Mouse (Mus musculus) forebrain, postnatal 0 days (tissue): ENCODE results near the gene Nek5. TPM values are rescaled to one million over a fixed set of nuclear protein-coding genes. Genes with fewer than 3 reads are reported as not detected.

ENCODE experiments used
- ATAC-seq: fragments of 200-750 bp; cut with Nextera tagmentation; 2 replicates; pipeline ENCODE4 v1.8.0; 2017; ENCODE audit warnings: mild to moderate bottlenecking, moderate library complexity
- DNase-seq: peaks from one replicate; pipeline ENCODE4 v3.0.0-alpha.2; 2015
- H3K27ac ChIP-seq: fragments of 300-500 bp; sonication (generic); 2 replicates; pipeline ENCODE4 v1.5.1; 2014; ENCODE audit warnings: low read depth, mild to moderate bottlenecking, antibody characterized with exemption, low read length, moderate library complexity, mixed read lengths
- H3K27me3 ChIP-seq: fragments of 300-500 bp; sonication (generic); 2 replicates; pipeline ENCODE4 v1.6.1; 2014; ENCODE audit warnings: mild to moderate bottlenecking, low read length, mixed read lengths; ENCODE audit not compliant: insufficient read depth
- H3K36me3 ChIP-seq: fragments of 300-500 bp; sonication (generic); 2 replicates; pipeline ENCODE4 v1.6.1; 2014; ENCODE audit warnings: mild to moderate bottlenecking, moderate library complexity; ENCODE audit not compliant: insufficient read depth
- H3K4me1 ChIP-seq: fragments of 300-500 bp; sonication (generic); 2 replicates; pipeline ENCODE4 v1.6.1; 2014; ENCODE audit warnings: antibody characterized with exemption; ENCODE audit not compliant: insufficient read depth
- H3K4me2 ChIP-seq: fragments of 300-500 bp; sonication (generic); 2 replicates; pipeline ENCODE4 v1.6.1; 2014; ENCODE audit warnings: low read depth, mild to moderate bottlenecking, moderate library complexity
- H3K4me3 ChIP-seq: fragments of 300-500 bp; sonication (generic); 2 replicates; pipeline ENCODE4 v1.5.1; 2014; ENCODE audit warnings: low read depth, low read length, mixed read lengths
- H3K9ac ChIP-seq: fragments of 300-500 bp; sonication (generic); 2 replicates; pipeline ENCODE4 v1.6.1; 2014; ENCODE audit warnings: mild to moderate bottlenecking
- H3K9me3 ChIP-seq: fragments of 300-500 bp; sonication (generic); 2 replicates; pipeline ENCODE4 v1.6.1; 2016; ENCODE audit warnings: low read length
- CTCF ChIP-seq: sonication (generic); IDR thresholded peaks from 2 replicates; pipeline ENCODE4 v1.5.1; 2016; ENCODE audit warnings: antibody characterized with exemption, control low read depth, low read depth
- WGBS: fragments of 180-500 bp; shearing (Covaris S2); extraction: QIAGEN DNeasy Blood & Tissue Kit; methylation state at CpG from one replicate; pipeline ENCODE4 v1.1.7; 2014; 5-methylcytosine and 5-hydroxymethylcytosine counted together
- polyA plus RNA-seq: library from polyadenylated mRNA; unstranded; fragments of >200 nt; fragmentation: Nextera tagmentation; extraction: Ambion mirVana; gene quantifications from 2 replicates; pipeline ENCODE4 v1.2.1, GENCODE M21; 2015
- total RNA-seq: library from RNA; depleted of rRNA; stranded (reverse); fragments of >200 nt; gene quantifications from 2 replicates; pipeline ENCODE4 v1.2.3, GENCODE M21; 2014

Nek5 gene
- total and polyA plus RNA-seq, 2 experiments from 2014 or later: 1.2 to 3.5 TPM

GRCm38 (mm10) chr8:22089226-22089625 lies 35.6 kb downstream of the Nek5 start:
- no peak for TF ChIP-seq CTCF
- H3K27ac ChIP-seq: no peak overlapping the region
- no peaks in the 10 kb centered on the region for H3K9me3 ChIP-seq
- no peak overlapping the region for H3K4me2 ChIP-seq
- ATAC-seq (no peak), DNase-seq (no peak)
- H3K9ac ChIP-seq: no peak overlapping the region
- H3K4me3 ChIP-seq: no peak overlapping the region
- H3K27me3 ChIP-seq: no peaks in the 10 kb centered on the region
- H3K36me3 ChIP-seq: no peaks in the 10 kb centered on the region
- no peaks in the 10 kb centered on the region for H3K4me1 ChIP-seq
- WGBS: 93% methylated on average over 4 of the region's 4 CpGs

GRCm38 (mm10) chr8:22079313-22080007 lies 45.4 kb downstream of the Nek5 start:
- Histone ChIP-seq H3K4me1 (no peaks in the 10 kb centered on the region), H3K9ac (no peak overlapping the region), H3K4me2 (no peak overlapping the region), H3K27ac (no peak overlapping the region), H3K9me3 (no peaks in the 10 kb centered on the region), H3K4me3 (no peak overlapping the region), H3K27me3 (no peaks in the 10 kb centered on the region), H3K36me3 (no peaks in the 10 kb centered on the region)
- no peak for DNase-seq
- WGBS: 86% methylated on average over 9 of the region's 9 CpGs
- ATAC-seq: no peak
- TF ChIP-seq CTCF: no peak

GRCm38 (mm10) chr8:22061126-22061525 lies 63.7 kb downstream of the Nek5 start:
- H3K4me2 ChIP-seq: peak overlapping the region; percentile 94
- no peak overlapping the region for H3K27ac ChIP-seq
- no peaks in the 10 kb centered on the region for H3K9me3 ChIP-seq
- DNase-seq: no peak
- WGBS: 4% methylated on average over 3 of the region's 3 CpGs
- H3K4me1 ChIP-seq: peaks cover 4% of the 10 kb centered on the region; the same call in 1 of the 2 replicates
- peaks cover 17% of the 10 kb centered on the region for H3K36me3 ChIP-seq
- peaks cover 12% of the 10 kb centered on the region for H3K27me3 ChIP-seq
- no peak for ATAC-seq
- no peak for TF ChIP-seq CTCF
- peak overlapping the region; percentile 72 for H3K4me3 ChIP-seq
- 0 out of 2 replicates have a peak overlapping the region, but pooled peaks have one; percentile 67 for H3K9ac ChIP-seq

- peaks cover 4% of the 10 kb centered on the region; the same call in 1 of the 2 replicates for H3K4me1 ChIP-seq
- peaks cover 12% of the 10 kb centered on the region for H3K27me3 ChIP-seq
- 0 out of 2 replicates have a peak within 1 kb of the TSS, but pooled peaks have one; percentile 15 for H3K27ac ChIP-seq
- WGBS: 1% methylated on average over 32 of the region's 36 CpGs
- H3K9ac ChIP-seq: peak within 1 kb of the TSS; percentile 67
- peak within 1 kb of the TSS; percentile 72 for H3K4me3 ChIP-seq
- no peaks in the 10 kb centered on the region for H3K9me3 ChIP-seq
- TF ChIP-seq CTCF: peak; percentile 39
- H3K36me3 ChIP-seq: peaks cover 10% of the 10 kb centered on the region
- DNase-seq (peak; percentile 98), ATAC-seq (peak; percentile 100)
- H3K4me2 ChIP-seq: peak within 1 kb of the TSS; percentile 94
These were observed 64.4 kb downstream of the Nek5 start, which contains the start of gene Alg11 for GRCm38 (mm10) chr8:22060446-22060889. Alg11 (plus strand) TSS chr8:22060721.

GRCm38 (mm10) chr8:22059821-22060445 lies 64.9 kb downstream of the Nek5 start, which contains the start of gene Atp7b:
Atp7b (minus strand) TSS chr8:22060305.
- peak; percentile 83 for ATAC-seq
- Histone ChIP-seq H3K27me3 (peaks cover 12% of the 10 kb centered on the region), H3K4me2 (peak within 1 kb of the TSS; percentile 94), H3K36me3 (peaks cover 5% of the 10 kb centered on the region), H3K9ac (peak within 1 kb of the TSS; percentile 67), H3K4me1 (peaks cover 4% of the 10 kb centered on the region; the same call in 1 of the 2 replicates), H3K4me3 (peak within 1 kb of the TSS; percentile 72), H3K27ac (0 out of 2 replicates have a peak within 1 kb of the TSS, but pooled peaks have one; percentile 15), H3K9me3 (no peaks in the 10 kb centered on the region)
- WGBS: 3% methylated on average over 45 of the region's 46 CpGs
- DNase-seq: no peak
- TF ChIP-seq CTCF: peak; percentile 2; the same call in 1 of the 2 replicates

GRCm38 (mm10) chr8:22059153-22059738 lies 65.6 kb downstream of the Nek5 start:
- no peaks in the 10 kb centered on the region for H3K36me3 ChIP-seq
- peak overlapping the region; percentile 72 for H3K4me3 ChIP-seq
- peaks cover 4% of the 10 kb centered on the region; the same call in 1 of the 2 replicates for H3K4me1 ChIP-seq
- no peak overlapping the region for H3K27ac ChIP-seq
- H3K9ac ChIP-seq: peak overlapping the region; percentile 67
- peaks cover 12% of the 10 kb centered on the region for H3K27me3 ChIP-seq
- 25% methylated on average over 11 of the region's 11 CpGs for WGBS
- H3K4me2 ChIP-seq: peak overlapping the region; percentile 94
- H3K9me3 ChIP-seq: no peaks in the 10 kb centered on the region
- TF ChIP-seq CTCF: no peak
- DNase-seq (no peak), ATAC-seq (no peak)
